Comparison of ENCODE assay signal across 10 mouse cellular contexts in the genomic region with DNA sequence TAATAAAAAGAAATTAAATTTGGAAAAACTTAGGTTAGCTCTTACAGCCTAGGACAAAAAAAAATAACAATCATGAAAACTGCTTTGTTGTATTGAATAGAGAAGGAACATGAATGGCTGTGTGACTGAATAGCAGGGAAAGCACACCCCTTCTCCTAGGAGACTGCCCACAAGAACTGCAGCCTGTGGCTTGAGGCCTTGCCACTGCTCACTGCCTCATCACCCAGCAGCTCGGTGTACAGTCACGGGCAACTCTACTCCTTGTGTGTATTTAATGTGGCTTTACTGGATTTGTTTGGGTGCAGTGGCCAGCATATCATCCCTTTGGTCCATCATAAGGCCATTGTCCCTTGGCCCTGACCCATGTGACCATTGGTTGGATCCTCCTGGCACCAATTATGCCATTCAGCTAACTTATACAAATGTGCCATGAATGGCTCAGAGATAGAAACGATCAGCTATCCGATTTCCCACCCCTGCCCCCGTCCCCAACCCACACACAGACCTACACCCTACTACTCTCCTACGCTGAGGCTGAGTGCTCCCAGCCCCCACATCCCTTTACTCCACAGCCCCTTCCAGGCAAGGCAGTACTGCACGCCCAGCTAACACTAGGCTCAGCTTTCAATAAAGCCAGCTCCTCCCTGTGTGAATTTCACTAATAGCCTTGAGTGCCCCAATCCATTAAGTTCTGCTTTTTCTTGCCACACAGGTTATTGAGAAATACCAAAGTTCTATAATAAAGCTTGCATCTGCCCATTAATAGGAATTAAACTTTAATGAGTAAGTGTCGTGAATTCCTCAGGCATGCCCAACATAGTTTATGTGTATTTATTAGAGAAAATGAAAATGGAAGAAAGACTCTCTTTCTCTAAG.
DNase-seq lines count a peak whose midpoint lies in the region; ATAC-seq and TF ChIP-seq lines count a peak whose summit lies in the region.
"Had no signal": no experiment of that assay in that cellular context is flagged by ENCODE, and none has a peak within 500 bp of the region (broad histone marks: within the 10 kb centered on the region; RNA-seq: fewer than 3 reads in every experiment).

No protein-coding gene starts in this region.

- no peak for TF ChIP-seq POLR2A in cerebellum, adult 2 months (IDR thresholded peaks at IDR 0.05; ENCODE audit: borderline replicate concordance, insufficient read depth, low read length)

- ATAC-seq in forebrain, embryonic 16.5 days = peak; percentile 77
- ATAC-seq in megakaryocyte, adult 5-6 weeks (ENCODE audit: poor library complexity, severe bottlenecking) = peak; percentile 64

- H3K9ac ChIP-seq in forebrain, embryonic 16.5 days (replicated peaks; ENCODE audit: low read depth, low read length) = no peak overlapping the region

- no peaks in the 10 kb centered on the region for H3K9me3 ChIP-seq in forebrain, embryonic 16.5 days (ENCODE audit: control insufficient read depth, low read length)

- no peak overlapping the region for H3K27ac ChIP-seq in forebrain, embryonic 16.5 days (ENCODE audit: low read length)
- H3K27ac ChIP-seq in cerebellum, adult 2 months (ENCODE audit: insufficient read depth, low read length) = no peak overlapping the region
- H3K27ac ChIP-seq: left cerebral cortex, adult 2 months had no signal

- DNase-seq in adrenal gland, adult 2 months = peak; percentile 52
- DNase-seq in adrenal gland, postnatal 4 days (ENCODE audit: low spot score in 2 of 2) = no peak
- DNase-seq in Muller cell, postnatal 12 days (ENCODE audit: inconsistent ontology term) = peak; percentile 65
- no peak for DNase-seq in cerebellum, postnatal 4 days (ENCODE audit: low spot score in 2 of 2)
- DNase-seq in heart, adult 18-20 months = no peak
- no peak for DNase-seq in cerebellum, adult 2 months
- DNase-seq: lung, postnatal 36 days had no signal

- H3K36me3 ChIP-seq in forebrain, embryonic 16.5 days (ENCODE audit: control insufficient read depth, insufficient read depth) = no peaks in the 10 kb centered on the region

- H3K4me2 ChIP-seq in forebrain, embryonic 16.5 days (ENCODE audit: low read length) = no peak overlapping the region

- H3K27me3 ChIP-seq in forebrain, embryonic 16.5 days (replicated peaks; ENCODE audit: control insufficient read depth, insufficient read depth, low read length) = no peaks in the 10 kb centered on the region
- H3K27me3 ChIP-seq in cerebellum, adult 2 months (ENCODE audit: control insufficient read depth, insufficient read depth, low read length) = no peaks in the 10 kb centered on the region

- H3K4me3 ChIP-seq in forebrain, embryonic 16.5 days (replicated peaks; ENCODE audit: low read length) = no peak overlapping the region
- no peak overlapping the region for H3K4me3 ChIP-seq in cerebellum, adult 2 months (replicated peaks; ENCODE audit: insufficient read depth, low read depth, low read length)
- H3K4me3 ChIP-seq: left cerebral cortex, adult 2 months had no signal

- 22% methylated on average over 8 of the region's 8 CpGs for WGBS in forebrain, embryonic 16.5 days
- 72% methylated on average over 8 of the region's 8 CpGs for WGBS in cerebellum, adult 2 months

- TF ChIP-seq CTCF in cerebellum, adult 2 months (IDR thresholded peaks at IDR 0.05; ENCODE audit: borderline replicate concordance, insufficient read depth, low read depth, low read length) = no peak

- H3K4me1 ChIP-seq in forebrain, embryonic 16.5 days (replicated peaks; ENCODE audit: control insufficient read depth, insufficient read depth, low read length) = peaks cover 12% of the 10 kb centered on the region
- H3K4me1 ChIP-seq in cerebellum, adult 2 months (ENCODE audit: control insufficient read depth, insufficient read depth, low read length) = peaks cover 15% of the 10 kb centered on the region

Comparison
In these comparisons a context has a peak if more than half of its experiments do, and no peak if none do; other contexts are left out.
1. DNase-seq: peak in adrenal gland, adult 2 months (single experiment) and Muller cell, postnatal 12 days (single experiment); none in adrenal gland, postnatal 4 days (0 of 2), cerebellum, postnatal 4 days (0 of 2), heart, adult 18-20 months (0 of 2) and cerebellum, adult 2 months (0 of 2).